Mouse (Mus musculus): ENCODE data around the gene Ccdc9. TPM values are rescaled to one million over a fixed set of nuclear protein-coding genes. Genes with fewer than 3 reads are reported as not detected.
A peak's percentile ranks its signal among the peaks of the same experiment; 100 is the strongest.

Gene Ccdc9
- 43.4 and 46.7 TPM in 2 replicates for polyA plus RNA-seq (2016; fragmentation: Nextera tagmentation; extraction: Ambion mirVana)

DNA sequence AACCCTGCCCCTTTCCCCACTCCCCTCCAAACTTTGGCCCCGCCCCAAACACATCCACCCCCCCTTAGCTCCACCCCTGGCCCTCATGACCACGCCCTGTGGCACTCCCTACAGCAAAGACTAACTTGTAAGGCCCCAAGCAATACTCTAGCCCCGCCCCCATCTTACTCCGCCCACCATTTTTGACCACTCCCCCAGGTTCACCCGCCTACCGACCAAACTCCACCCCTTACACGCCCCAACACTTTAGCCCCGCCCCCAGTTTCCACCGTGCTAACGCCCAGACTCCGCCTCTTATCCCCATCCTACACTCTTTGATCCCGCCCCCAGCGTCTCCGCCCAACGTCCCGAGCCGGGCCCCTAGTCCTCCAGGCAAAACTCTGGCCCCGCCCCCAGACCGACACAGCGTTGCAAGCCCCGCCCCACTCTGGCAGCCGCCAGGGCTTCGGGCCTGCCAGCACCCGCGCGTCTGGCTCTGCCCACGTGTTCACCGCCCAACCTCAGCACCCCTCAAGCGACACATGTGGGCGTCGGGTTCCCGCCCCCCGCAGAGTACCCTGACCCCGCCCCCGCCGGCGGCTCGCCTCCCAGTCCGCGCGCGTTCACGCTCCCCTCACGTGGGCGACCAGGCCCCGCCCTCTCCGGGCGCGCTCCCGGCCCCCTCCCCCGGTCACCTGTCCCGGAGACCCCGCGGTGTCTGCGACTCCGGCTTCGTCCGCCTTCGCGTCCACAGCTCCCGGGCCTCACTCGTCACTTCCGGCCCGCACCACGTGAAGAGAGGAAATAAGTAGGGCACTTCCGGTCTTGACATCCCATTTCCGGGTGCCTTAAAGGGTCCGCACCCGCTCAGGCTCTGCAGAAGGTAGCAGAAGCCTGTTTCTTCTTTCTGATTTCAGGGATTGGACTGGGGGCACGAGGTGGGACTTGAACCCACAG, at the start of gene Ccdc9:
Ccdc9 (minus strand) TSS at position 770 of the 936 bp plus-strand sequence.
- Histone ChIP-seq H3K9me3 (replicated peaks) (no peaks in the 10 kb centered on the region), H3K9ac (peak within 1 kb of the TSS; percentile 70), H3K27ac (peak within 1 kb of the TSS; percentile 92), H3K4me1 (peaks cover 10% of the 10 kb centered on the region), H3K27me3 (no peaks in the 10 kb centered on the region), H3K4me2 (replicated peaks) (peak within 1 kb of the TSS; percentile 52), H3K36me3 (peaks cover 27% of the 10 kb centered on the region), H3K4me3 (peak within 1 kb of the TSS; percentile 69)
- under 1% methylated on average over 70 of the region's 70 CpGs for WGBS
- ATAC-seq (ENCODE audit: low FRiP score), result peak; percentile 95

DNA sequence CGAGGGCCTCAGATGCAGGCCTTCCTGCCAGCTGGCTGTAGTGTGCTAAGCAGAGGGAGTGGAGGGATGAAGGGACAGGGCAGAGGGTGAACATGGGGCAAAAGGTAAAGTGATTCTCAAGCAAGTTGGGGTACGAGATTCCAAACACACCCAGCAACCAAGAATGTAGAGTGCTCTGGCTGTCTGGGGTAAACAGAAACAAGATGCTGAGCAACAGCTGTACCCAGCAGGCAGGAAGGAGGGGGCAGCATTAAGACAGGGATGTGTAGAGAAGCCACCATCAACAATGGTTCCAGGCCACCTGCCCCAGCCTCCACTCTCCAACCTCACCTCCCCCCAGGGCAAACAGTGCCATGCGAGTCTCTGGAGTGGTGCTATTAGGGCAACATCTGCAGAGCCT, 42.6 kb upstream of the Ccdc9 start:
- Histone ChIP-seq H3K9ac (no peak overlapping the region), H3K27me3 (no peaks in the 10 kb centered on the region), H3K9me3 (replicated peaks) (no peaks in the 10 kb centered on the region), H3K4me2 (replicated peaks) (no peak overlapping the region), H3K4me1 (peaks cover 3% of the 10 kb centered on the region; the same call in 1 of the 2 replicates), H3K27ac (no peak overlapping the region), H3K36me3 (peaks cover 55% of the 10 kb centered on the region), H3K4me3 (no peak overlapping the region)
- no peak for ATAC-seq (ENCODE audit: low FRiP score)
- WGBS, result 85% methylated on average over 3 of the region's 3 CpGs

DNA sequence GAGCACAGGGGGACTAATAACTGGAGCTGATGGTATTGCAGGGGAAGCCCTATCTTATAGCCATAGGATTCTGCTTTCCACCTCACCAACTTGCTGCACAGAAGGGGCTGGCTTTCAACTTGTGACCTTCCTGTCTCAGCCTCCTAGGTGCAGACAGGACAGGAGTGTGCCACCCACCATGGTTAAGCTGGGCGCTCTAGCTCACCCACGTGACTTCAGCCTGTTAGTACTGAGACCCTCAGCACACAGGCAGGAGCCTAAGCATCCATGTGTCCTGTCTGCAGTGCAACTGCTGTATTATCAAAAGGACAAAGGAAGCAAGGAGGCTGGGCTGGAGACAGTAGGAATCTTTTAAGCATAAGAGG, 40.0 kb upstream of the Ccdc9 start:
- Histone ChIP-seq H3K27ac (no peak overlapping the region), H3K9me3 (replicated peaks) (no peaks in the 10 kb centered on the region), H3K27me3 (no peaks in the 10 kb centered on the region), H3K4me1 (peaks cover 3% of the 10 kb centered on the region; the same call in 1 of the 2 replicates), H3K4me2 (replicated peaks) (no peak overlapping the region), H3K4me3 (no peak overlapping the region), H3K36me3 (peaks cover 37% of the 10 kb centered on the region), H3K9ac (no peak overlapping the region)
- peak; percentile 32; the same call in 1 of the 2 replicates for ATAC-seq (ENCODE audit: low FRiP score)
- 81% methylated on average over 2 of the region's 2 CpGs for WGBS

GRCm38 (mm10) chr7:16325920-16326606, 39.5 kb upstream of the Ccdc9 start:
- 43% methylated on average over 8 of the region's 8 CpGs for WGBS
- Histone ChIP-seq H3K27me3 (no peaks in the 10 kb centered on the region), H3K9ac (no peak overlapping the region), H3K27ac (no peak overlapping the region), H3K4me2 (replicated peaks) (no peak overlapping the region), H3K4me3 (no peak overlapping the region), H3K36me3 (peaks cover 37% of the 10 kb centered on the region), H3K4me1 (peaks cover 3% of the 10 kb centered on the region; the same call in 1 of the 2 replicates), H3K9me3 (replicated peaks) (no peaks in the 10 kb centered on the region)
- ATAC-seq (ENCODE audit: low FRiP score), result peak; percentile 48

GRCm38 (mm10) chr7:16324661-16325060, 38.1 kb upstream of the Ccdc9 start:
- no peak overlapping the region for H3K4me3 ChIP-seq
- no peak overlapping the region for H3K9ac ChIP-seq
- no peak for ATAC-seq (ENCODE audit: low FRiP score)
- peaks cover 3% of the 10 kb centered on the region; the same call in 1 of the 2 replicates for H3K4me1 ChIP-seq
- H3K36me3 ChIP-seq, result peaks cover 23% of the 10 kb centered on the region
- H3K27me3 ChIP-seq, result no peaks in the 10 kb centered on the region
- no peaks in the 10 kb centered on the region for H3K9me3 ChIP-seq (replicated peaks)
- no peak overlapping the region for H3K27ac ChIP-seq
- WGBS, result 91% methylated on average over 7 of the region's 7 CpGs
- no peak overlapping the region for H3K4me2 ChIP-seq (replicated peaks)

DNA sequence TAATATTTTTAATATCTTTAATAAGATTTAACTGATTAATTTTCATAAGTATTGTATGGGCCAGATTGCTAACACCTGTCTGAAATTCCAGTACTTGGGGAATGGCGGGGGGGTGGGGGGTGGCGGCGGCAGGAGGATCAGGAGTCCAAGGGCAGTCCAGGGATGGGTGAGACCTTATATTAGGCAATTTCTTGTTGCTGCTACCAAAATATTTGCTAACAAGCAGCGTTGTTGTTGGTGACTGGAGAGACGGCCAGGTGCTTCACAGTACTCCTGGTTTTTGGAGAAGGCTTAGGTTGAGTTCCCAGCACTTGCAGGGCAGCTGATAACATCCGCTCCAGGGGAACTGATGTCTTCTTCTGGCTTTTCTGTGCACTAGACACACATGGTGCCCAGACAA, 33.9 kb upstream of the Ccdc9 start:
- H3K4me3 ChIP-seq, result no peak overlapping the region
- peaks cover 8% of the 10 kb centered on the region; the same call in 1 of the 2 replicates for H3K36me3 ChIP-seq
- H3K27ac ChIP-seq, result no peak overlapping the region
- H3K27me3 ChIP-seq, result no peaks in the 10 kb centered on the region
- H3K4me2 ChIP-seq (replicated peaks), result no peak overlapping the region
- 90% methylated on average over 6 of the region's 6 CpGs for WGBS
- no peaks in the 10 kb centered on the region for H3K9me3 ChIP-seq (replicated peaks)
- no peak for ATAC-seq (ENCODE audit: low FRiP score)
- no peak overlapping the region for H3K9ac ChIP-seq
- H3K4me1 ChIP-seq, result no peaks in the 10 kb centered on the region

DNA sequence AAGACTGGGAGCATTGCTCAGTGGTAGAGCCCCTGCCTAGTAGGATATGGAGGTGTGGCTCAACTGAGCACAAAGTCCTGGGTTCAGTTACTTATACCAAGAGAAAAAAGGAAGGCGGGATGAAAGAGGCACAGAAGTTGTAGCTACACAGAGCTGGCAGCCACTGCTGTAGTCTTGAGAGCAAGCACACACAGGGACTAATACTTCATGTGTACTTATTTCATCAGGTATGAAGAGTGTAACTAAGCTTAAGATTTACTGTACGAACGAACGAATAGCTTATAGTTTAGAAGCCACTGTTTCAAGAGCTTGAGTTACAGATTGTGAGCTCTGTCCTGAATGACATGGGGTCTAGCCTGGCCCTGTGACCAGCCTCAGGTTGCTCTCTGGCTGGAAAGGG, 32.6 kb upstream of the Ccdc9 start:
- Histone ChIP-seq H3K27ac (no peak overlapping the region), H3K27me3 (no peaks in the 10 kb centered on the region; the same call in 1 of the 2 replicates), H3K4me3 (no peak overlapping the region), H3K36me3 (peaks cover 8% of the 10 kb centered on the region; the same call in 1 of the 2 replicates), H3K4me2 (replicated peaks) (no peak overlapping the region), H3K9me3 (replicated peaks) (no peaks in the 10 kb centered on the region), H3K9ac (no peak overlapping the region), H3K4me1 (no peaks in the 10 kb centered on the region; the same call in 1 of the 2 replicates)
- no peak for ATAC-seq (ENCODE audit: low FRiP score)
- WGBS, result 96% methylated on average over 4 of the region's 4 CpGs

DNA sequence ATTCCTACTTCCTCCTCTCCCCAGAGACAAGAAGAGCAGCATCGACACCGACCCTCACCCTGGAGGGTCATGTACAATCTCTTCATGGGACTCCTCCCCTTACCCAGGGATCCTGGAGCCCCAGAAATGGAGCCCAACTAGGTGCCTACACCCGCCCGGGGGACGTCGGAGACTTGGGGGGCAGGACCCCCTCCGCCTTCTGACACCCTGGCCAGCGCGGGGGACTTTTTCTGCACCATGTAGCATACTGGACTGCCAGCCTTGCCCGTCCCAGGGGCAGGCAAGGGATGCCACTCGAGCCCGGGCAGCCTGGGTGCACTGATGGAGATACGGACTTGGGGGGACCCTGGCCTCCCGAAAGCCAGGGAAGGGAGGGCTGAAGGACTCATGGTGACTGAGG, 30.5 kb upstream of the Ccdc9 start:
- H3K36me3 ChIP-seq, result peaks cover 8% of the 10 kb centered on the region; the same call in 1 of the 2 replicates
- H3K27me3 ChIP-seq, result no peaks in the 10 kb centered on the region; the same call in 1 of the 2 replicates
- peaks cover 16% of the 10 kb centered on the region for H3K4me1 ChIP-seq
- H3K9ac ChIP-seq, result 0 out of 2 replicates have a peak overlapping the region, but pooled peaks have one; percentile 0
- H3K9me3 ChIP-seq (replicated peaks), result no peaks in the 10 kb centered on the region
- ATAC-seq (ENCODE audit: low FRiP score), result no peak
- no peak overlapping the region for H3K4me2 ChIP-seq (replicated peaks)
- 78% methylated on average over 14 of the region's 14 CpGs for WGBS
- no peak overlapping the region for H3K4me3 ChIP-seq
- no peak overlapping the region for H3K27ac ChIP-seq

- Histone ChIP-seq H3K27me3 (peaks cover 11% of the 10 kb centered on the region), H3K9ac (no peak overlapping the region), H3K9me3 (replicated peaks) (no peaks in the 10 kb centered on the region), H3K4me2 (replicated peaks) (no peak overlapping the region), H3K27ac (no peak overlapping the region), H3K4me1 (peaks cover 34% of the 10 kb centered on the region), H3K4me3 (no peak overlapping the region), H3K36me3 (peaks cover 8% of the 10 kb centered on the region; the same call in 1 of the 2 replicates)
- 72% methylated on average over 4 of the region's 4 CpGs for WGBS
- ATAC-seq (ENCODE audit: low FRiP score), result no peak
These were observed 28.7 kb upstream of the Ccdc9 start for GRCm38 (mm10) chr7:16315222-16315759.

GRCm38 (mm10) chr7:16314221-16314775, 27.7 kb upstream of the Ccdc9 start:
- Histone ChIP-seq H3K9me3 (replicated peaks) (no peaks in the 10 kb centered on the region), H3K27ac (peak overlapping the region; percentile 96), H3K4me2 (replicated peaks) (peak overlapping the region; percentile 99), H3K4me1 (peaks cover 44% of the 10 kb centered on the region), H3K9ac (peak overlapping the region; percentile 91), H3K4me3 (peak overlapping the region; percentile 71), H3K27me3 (peaks cover 15% of the 10 kb centered on the region), H3K36me3 (peaks cover 8% of the 10 kb centered on the region; the same call in 1 of the 2 replicates)
- WGBS, result 7% methylated on average over 13 of the region's 13 CpGs
- no peak; the same call in 1 of the 2 replicates for ATAC-seq (ENCODE audit: low FRiP score)

DNA sequence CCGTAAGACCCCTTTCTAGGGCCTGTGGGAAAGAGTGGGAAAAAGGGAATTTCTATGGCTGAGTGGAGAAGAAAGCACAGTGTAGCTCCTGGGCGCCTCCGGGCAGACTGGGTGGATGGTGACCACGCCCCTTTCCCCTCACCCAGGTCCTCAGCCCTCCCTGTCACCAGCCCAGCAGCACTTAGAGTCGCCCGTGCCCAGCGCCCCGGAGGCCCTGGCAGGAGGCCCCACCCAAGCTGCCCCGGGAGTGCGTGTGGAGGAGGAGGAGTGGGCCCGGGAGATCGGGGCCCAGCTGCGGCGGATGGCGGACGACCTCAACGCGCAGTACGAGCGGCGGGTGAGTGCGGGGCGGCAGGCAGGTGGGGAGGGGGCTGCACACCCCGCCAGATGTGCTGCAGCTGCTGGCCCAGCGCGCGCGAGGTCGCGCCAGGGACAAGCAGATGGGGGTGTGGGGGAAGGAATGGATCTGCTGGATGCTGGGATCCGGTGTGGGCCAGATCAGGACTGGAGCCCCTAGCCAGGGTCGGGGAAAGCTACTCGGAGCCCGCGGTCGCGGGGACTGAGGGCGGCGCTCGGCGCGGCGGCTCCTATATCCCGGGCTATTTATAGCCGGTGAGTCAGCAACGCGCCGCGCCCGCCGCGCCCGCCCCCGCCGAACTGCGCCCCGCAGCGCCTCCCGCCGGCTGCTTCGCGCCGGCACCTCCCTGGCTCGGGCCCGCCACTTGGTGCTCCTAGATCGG, 27.1 kb upstream of the Ccdc9 start:
- Histone ChIP-seq H3K4me3 (peak overlapping the region; percentile 71), H3K27ac (peak overlapping the region; percentile 96), H3K27me3 (peaks cover 15% of the 10 kb centered on the region), H3K9ac (peak overlapping the region; percentile 91), H3K4me1 (peaks cover 50% of the 10 kb centered on the region), H3K4me2 (replicated peaks) (peak overlapping the region; percentile 99), H3K9me3 (replicated peaks) (no peaks in the 10 kb centered on the region), H3K36me3 (peaks cover 8% of the 10 kb centered on the region; the same call in 1 of the 2 replicates)
- whole genome bisulfite sequencing, result under 1% methylated on average over 50 of the region's 66 CpGs
- ATAC-seq (ENCODE audit: low FRiP score), result peak; percentile 69

All from hindbrain, embryonic 12.5 days (tissue).